Mouse (Mus musculus): Measurements from ENCODE around the gene Nlrp10.

DNA sequence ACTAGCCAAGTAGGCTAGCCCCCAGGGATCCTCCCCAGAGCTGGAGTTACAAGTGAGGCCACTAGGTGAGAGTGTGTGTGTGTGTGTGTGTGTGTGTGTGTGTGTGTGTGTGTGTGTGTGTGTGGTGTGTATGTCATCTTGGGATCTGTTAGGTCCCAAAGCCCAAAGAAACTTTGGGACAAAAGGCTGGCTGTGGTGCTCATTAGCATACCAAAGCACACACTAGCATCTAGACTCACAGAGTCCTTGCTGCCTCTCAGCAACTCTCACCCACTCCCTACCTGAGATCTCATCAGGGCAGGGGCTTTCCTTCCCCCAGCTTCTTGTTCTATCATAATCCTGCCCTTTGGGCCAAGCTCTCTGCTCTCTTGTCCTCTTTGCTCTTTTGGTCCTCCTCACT lies 18.6 kb upstream of the Nlrp10 start:
- TF ChIP-seq POLR2A (IDR thresholded peaks at IDR 0.05; ENCODE audit: borderline replicate concordance, extremely low read depth, low read depth, low read length) (no peak), CTCF (IDR thresholded peaks at IDR 0.05; ENCODE audit: insufficient read depth, low read length) (no peak)
